Mouse (Mus musculus): ENCODE measurements at regions not wholly inside any gene's neighbourhood (a gene's known extent, or its start where the extent isn't known, plus 50 kb on each side); places are given as distances from the start of the nearest gene placed in this dataset.

- no peaks in the 10 kb centered on the region for H3K36me3 ChIP-seq (ENCODE audit: control insufficient read depth, insufficient read depth, low read length)
- DNase-seq (ENCODE audit: low spot score) (no peak), ATAC-seq (no peak)
- H3K9me3 ChIP-seq (replicated peaks; ENCODE audit: control insufficient read depth, low read length) = no peaks in the 10 kb centered on the region
- H3K27ac ChIP-seq (ENCODE audit: low read depth, low read length) = no peak overlapping the region
- 86% methylated on average over 5 of the region's 5 CpGs for WGBS
- no peaks in the 10 kb centered on the region for H3K27me3 ChIP-seq (replicated peaks; ENCODE audit: control insufficient read depth, insufficient read depth, low read length)
- no peak overlapping the region for H3K4me3 ChIP-seq (ENCODE audit: low read depth, low read length)
- H3K4me1 ChIP-seq (ENCODE audit: control insufficient read depth, insufficient read depth, low read length) = no peaks in the 10 kb centered on the region
- H3K4me2 ChIP-seq (ENCODE audit: low read length) = no peak overlapping the region
- H3K9ac ChIP-seq (ENCODE audit: low read length) = no peak overlapping the region
Observed at GRCm38 (mm10) chr2:51866045-51866444, 68.9 kb downstream of the Rbm43 start.

GRCm38 (mm10) chr2:51868878-51869510 is 66.0 kb downstream of the Rbm43 start:
- no peak overlapping the region for H3K4me2 ChIP-seq (ENCODE audit: low read length)
- H3K4me3 ChIP-seq (ENCODE audit: low read depth, low read length) = no peak overlapping the region
- 86% methylated on average over 4 of the region's 4 CpGs for WGBS
- no peaks in the 10 kb centered on the region for H3K27me3 ChIP-seq (replicated peaks; ENCODE audit: control insufficient read depth, insufficient read depth, low read length)
- H3K36me3 ChIP-seq (ENCODE audit: control insufficient read depth, insufficient read depth, low read length) = no peaks in the 10 kb centered on the region
- no peak overlapping the region for H3K27ac ChIP-seq (ENCODE audit: low read depth, low read length)
- no peak for DNase-seq (ENCODE audit: low spot score)
- no peaks in the 10 kb centered on the region for H3K9me3 ChIP-seq (replicated peaks; ENCODE audit: control insufficient read depth, low read length)
- H3K4me1 ChIP-seq (ENCODE audit: control insufficient read depth, insufficient read depth, low read length) = no peaks in the 10 kb centered on the region
- no peak for ATAC-seq
- no peak overlapping the region for H3K9ac ChIP-seq (ENCODE audit: low read length)

GRCm38 (mm10) chr2:51871571-51871970 is 63.4 kb downstream of the Rbm43 start:
- Histone ChIP-seq H3K36me3 (ENCODE audit: control insufficient read depth, insufficient read depth, low read length) (no peaks in the 10 kb centered on the region), H3K27me3 (replicated peaks; ENCODE audit: control insufficient read depth, insufficient read depth, low read length) (no peaks in the 10 kb centered on the region), H3K27ac (ENCODE audit: low read depth, low read length) (no peak overlapping the region), H3K9me3 (replicated peaks; ENCODE audit: control insufficient read depth, low read length) (no peaks in the 10 kb centered on the region), H3K9ac (ENCODE audit: low read length) (no peak overlapping the region), H3K4me3 (ENCODE audit: low read depth, low read length) (no peak overlapping the region), H3K4me1 (ENCODE audit: control insufficient read depth, insufficient read depth, low read length) (no peaks in the 10 kb centered on the region), H3K4me2 (ENCODE audit: low read length) (no peak overlapping the region)
- 90% methylated on average over 14 of the region's 14 CpGs for WGBS
- ATAC-seq = no peak
- no peak for DNase-seq (ENCODE audit: low spot score)

Measured in forebrain, embryonic 14.5 days (tissue).